10 mouse cellular contexts compared by ENCODE assay signal in the genomic region with DNA sequence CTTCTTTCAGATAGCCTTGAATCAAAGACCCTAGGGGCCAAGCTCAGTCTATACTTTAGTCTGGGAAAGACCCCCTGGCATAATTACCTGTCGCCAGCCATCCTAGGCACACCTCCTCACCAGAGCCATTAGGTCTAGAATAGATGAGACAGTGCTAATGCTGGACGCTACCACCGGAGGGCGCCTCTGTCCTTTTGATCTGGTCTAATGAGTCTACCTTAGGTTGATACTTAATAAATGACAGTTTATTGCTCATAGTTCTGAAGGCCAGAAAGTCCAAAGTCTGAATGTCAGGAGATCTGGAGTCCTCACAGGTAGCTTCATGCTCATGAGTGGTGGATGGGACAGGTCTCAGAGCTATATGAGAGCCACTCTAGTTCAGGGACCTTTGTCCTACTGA.
DNase-seq lines count a peak whose midpoint lies in the region; ATAC-seq and TF ChIP-seq lines count a peak whose summit lies in the region.
"Had no signal": no experiment of that assay in that cellular context is flagged by ENCODE, and none has a peak within 500 bp of the region (broad histone marks: within the 10 kb centered on the region; RNA-seq: fewer than 3 reads in every experiment).

No protein-coding gene starts in this region.

- DNase-seq in hindbrain, embryonic 10.5 days (ENCODE audit: low spot score): peak; percentile 30
- DNase-seq in urinary bladder, postnatal 25 days (ENCODE audit: low spot score): peak; percentile 31
- no peak for DNase-seq in urinary bladder, adult 2 months (ENCODE audit: low spot score)
- DNase-seq in cerebellum, adult 11-12 months: peak; percentile 16
- peak; percentile 27 for DNase-seq in kidney, postnatal 0 days (ENCODE audit: low spot score)
- DNase-seq in retina, postnatal 1 day: peak; percentile 44

- 20% methylated on average over 4 of the region's 4 CpGs for WGBS in hindbrain, embryonic 10.5 days
- WGBS in hindbrain, embryonic 12.5 days: 14% methylated on average over 4 of the region's 4 CpGs
- 20% methylated on average over 4 of the region's 4 CpGs for WGBS in kidney, postnatal 0 days

- 0 out of 2 replicates have a peak, but pooled peaks cover 7% of the 10 kb centered on the region for H3K4me1 ChIP-seq in hindbrain, embryonic 10.5 days (replicated peaks)
- H3K4me1 ChIP-seq in hindbrain, embryonic 12.5 days: peaks cover 4% of the 10 kb centered on the region; the same call in 1 of the 2 replicates
- no peaks in the 10 kb centered on the region for H3K4me1 ChIP-seq in kidney, postnatal 0 days (replicated peaks; ENCODE audit: insufficient read depth, low read length)
- H3K4me1 ChIP-seq: neural tube, embryonic 12.5 days had no signal

- H3K4me3 ChIP-seq in hindbrain, embryonic 10.5 days: no peak overlapping the region
- no peak overlapping the region for H3K4me3 ChIP-seq in hindbrain, embryonic 12.5 days
- H3K4me3 ChIP-seq in kidney, postnatal 0 days (replicated peaks; ENCODE audit: low read depth, low read length): no peak overlapping the region
- H3K4me3 ChIP-seq: embryonic facial prominence, embryonic 13.5 days; neural tube, embryonic 12.5 days had no signal

- no peak overlapping the region for H3K27ac ChIP-seq in hindbrain, embryonic 10.5 days
- H3K27ac ChIP-seq in hindbrain, embryonic 12.5 days: no peak overlapping the region
- H3K27ac ChIP-seq in kidney, postnatal 0 days: no peak overlapping the region
- H3K27ac ChIP-seq: embryonic facial prominence, embryonic 13.5 days; neural tube, embryonic 12.5 days had no signal

- H3K9ac ChIP-seq in hindbrain, embryonic 12.5 days: no peak overlapping the region
- H3K9ac ChIP-seq in kidney, postnatal 0 days (ENCODE audit: low read depth, low read length): no peak overlapping the region
- H3K9ac ChIP-seq: embryonic facial prominence, embryonic 13.5 days; neural tube, embryonic 12.5 days had no signal

- no peaks in the 10 kb centered on the region for H3K36me3 ChIP-seq in hindbrain, embryonic 10.5 days
- no peaks in the 10 kb centered on the region for H3K36me3 ChIP-seq in hindbrain, embryonic 12.5 days
- H3K36me3 ChIP-seq in kidney, postnatal 0 days (ENCODE audit: insufficient read depth, low read length): no peaks in the 10 kb centered on the region
- H3K36me3 ChIP-seq: embryonic facial prominence, embryonic 13.5 days; neural tube, embryonic 12.5 days had no signal

- H3K27me3 ChIP-seq in hindbrain, embryonic 10.5 days (ENCODE audit: insufficient read depth, poor library complexity, severe bottlenecking): no peaks in the 10 kb centered on the region
- H3K27me3 ChIP-seq in hindbrain, embryonic 12.5 days: no peaks in the 10 kb centered on the region; the same call in 1 of the 2 replicates
- no peaks in the 10 kb centered on the region for H3K27me3 ChIP-seq in kidney, postnatal 0 days (ENCODE audit: insufficient read depth, low read length)
- H3K27me3 ChIP-seq: embryonic facial prominence, embryonic 13.5 days; neural tube, embryonic 12.5 days had no signal

- no peak overlapping the region for H3K4me2 ChIP-seq in hindbrain, embryonic 12.5 days (replicated peaks)
- no peak overlapping the region for H3K4me2 ChIP-seq in kidney, postnatal 0 days (ENCODE audit: low read length)
- H3K4me2 ChIP-seq: embryonic facial prominence, embryonic 13.5 days; neural tube, embryonic 12.5 days had no signal

- peak; percentile 69 for TF ChIP-seq CTCF in kidney, postnatal 0 days (IDR thresholded peaks at IDR 0.05; ENCODE audit: low read depth)

- ATAC-seq in hindbrain, embryonic 12.5 days (ENCODE audit: low FRiP score): no peak
- ATAC-seq in kidney, postnatal 0 days (replicated peaks; ENCODE audit: low FRiP score, low read depth): 0 out of 2 replicates have a peak, but pooled peaks have one; percentile 20
- ATAC-seq in erythroblast, adult 5-6 weeks (replicated peaks; ENCODE audit: low FRiP score, poor library complexity, severe bottlenecking): no peak

- no peaks in the 10 kb centered on the region for H3K9me3 ChIP-seq in hindbrain, embryonic 10.5 days
- no peaks in the 10 kb centered on the region for H3K9me3 ChIP-seq in hindbrain, embryonic 12.5 days (replicated peaks)
- no peaks in the 10 kb centered on the region for H3K9me3 ChIP-seq in kidney, postnatal 0 days (replicated peaks; ENCODE audit: low read length)
- H3K9me3 ChIP-seq: embryonic facial prominence, embryonic 13.5 days; neural tube, embryonic 12.5 days had no signal
